Mouse (Mus musculus): ENCODE data around the gene Helz. TPM values are rescaled to one million over a fixed set of nuclear protein-coding genes. Genes with fewer than 3 reads are reported as not detected.
"Not testable (repeated sequence)": the region's sequence is repeated elsewhere in the genome, so short reads cannot be mapped to it uniquely, and the experiment has no call there.

The Helz gene
- polyA plus RNA-seq, 1 experiment = 16.4 TPM

DNA sequence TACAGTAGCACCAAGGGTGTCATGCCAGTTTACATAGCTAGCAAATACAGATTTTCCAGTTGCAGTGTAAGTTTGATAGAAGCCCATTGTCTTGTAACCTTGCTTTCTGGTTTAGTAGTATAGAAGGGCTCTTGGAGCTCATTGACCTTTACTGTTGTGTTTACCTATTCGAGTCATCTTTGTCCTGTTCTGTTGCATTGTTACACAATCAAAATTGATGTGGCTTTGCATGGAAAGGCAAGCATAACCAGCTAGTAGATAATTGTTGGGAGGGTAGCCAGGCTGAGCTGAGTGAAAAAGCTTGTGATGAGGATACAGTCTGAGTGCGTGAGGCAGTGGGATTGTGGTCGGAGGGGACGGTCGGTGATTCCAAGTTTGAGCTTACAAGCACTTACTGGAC, 12.1 kb downstream of the Helz start:
- no peak for DNase-seq (ENCODE audit: low read depth)
- TF ChIP-seq CTCF (IDR thresholded peaks at IDR 0.05; ENCODE audit: borderline replicate concordance, extremely low read depth, insufficient read depth, insufficient read length) = no peak
- no peak for TF ChIP-seq POLR2A (IDR thresholded peaks at IDR 0.05; ENCODE audit: borderline replicate concordance, extremely low read depth, insufficient read depth, insufficient read length, poor library complexity, severe bottlenecking)

DNA sequence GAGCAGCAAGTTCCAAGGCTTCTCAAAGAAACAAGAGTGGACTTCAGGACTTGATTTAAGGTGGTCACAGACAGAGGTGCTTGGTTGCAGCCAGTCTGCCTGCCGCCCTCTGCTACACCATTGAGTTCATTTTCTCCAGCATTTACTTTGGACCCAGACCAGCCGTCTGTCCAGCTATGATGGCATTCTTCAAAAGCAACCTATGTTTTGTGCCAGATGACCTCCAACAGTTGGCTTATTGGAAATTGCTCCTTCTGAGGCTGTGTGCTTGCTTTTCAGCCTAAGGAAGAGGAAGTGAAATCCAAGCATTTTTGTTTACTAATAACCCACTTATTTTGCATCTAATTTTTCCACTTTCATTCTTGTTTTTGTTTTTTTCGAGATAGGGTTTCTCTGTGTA, 19.7 kb downstream of the Helz start:
- TF ChIP-seq CTCF (IDR thresholded peaks at IDR 0.05; ENCODE audit: borderline replicate concordance, extremely low read depth, insufficient read depth, insufficient read length) (no peak), POLR2A (IDR thresholded peaks at IDR 0.05; ENCODE audit: borderline replicate concordance, extremely low read depth, insufficient read depth, insufficient read length, poor library complexity, severe bottlenecking) (no peak)
- no peak for DNase-seq (ENCODE audit: low read depth)

DNA sequence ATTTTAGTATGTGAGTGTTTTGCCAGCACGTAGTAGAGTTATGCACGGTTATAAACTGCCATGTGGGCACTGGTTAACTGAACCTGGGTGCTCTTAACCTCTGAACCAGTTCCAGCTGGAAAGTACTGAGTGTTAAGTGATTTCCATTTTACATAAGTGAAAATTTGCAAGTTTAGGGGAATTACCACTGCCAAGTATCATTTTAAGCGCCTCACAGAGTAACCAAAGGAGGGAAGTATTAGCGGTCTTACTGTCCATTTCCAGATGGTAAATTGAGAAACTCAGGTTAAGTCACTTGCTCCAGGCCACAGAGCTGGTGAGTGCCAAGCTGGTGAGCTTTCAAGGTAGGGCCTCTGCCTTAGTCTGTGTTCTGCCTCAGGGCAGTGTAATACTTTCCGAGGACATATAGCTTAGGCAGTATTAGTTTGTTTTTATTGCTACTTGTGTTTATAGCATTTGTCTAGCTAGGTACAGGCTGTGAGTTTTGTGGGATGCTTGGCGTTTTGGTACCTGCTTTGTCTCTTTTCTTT, 20.8 kb downstream of the Helz start:
- TF ChIP-seq POLR2A (IDR thresholded peaks at IDR 0.05; ENCODE audit: borderline replicate concordance, extremely low read depth, insufficient read depth, insufficient read length, poor library complexity, severe bottlenecking) = no peak
- no peak for TF ChIP-seq CTCF (IDR thresholded peaks at IDR 0.05; ENCODE audit: borderline replicate concordance, extremely low read depth, insufficient read depth, insufficient read length)
- DNase-seq (ENCODE audit: low read depth) = no peak

DNA sequence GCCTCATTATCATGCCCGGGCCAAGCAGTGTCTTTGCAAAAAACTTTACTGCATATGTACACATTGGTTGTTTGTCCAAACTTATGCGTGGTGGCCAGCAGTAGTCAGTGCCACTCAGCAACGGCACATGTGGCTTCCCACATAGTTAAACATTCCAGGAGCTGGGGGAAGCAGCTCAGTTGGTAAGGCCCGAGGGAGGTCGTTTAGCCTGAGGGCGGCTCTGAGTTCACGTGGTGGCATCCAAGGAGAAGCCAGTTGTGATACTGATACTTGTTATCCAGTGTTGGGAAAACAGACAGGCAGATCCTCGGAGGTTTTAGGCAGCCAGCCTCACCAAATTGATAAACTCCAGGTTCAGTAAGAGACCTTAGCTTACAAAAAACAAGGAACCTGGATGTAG, 23.2 kb downstream of the Helz start:
- not testable (repeated sequence) for DNase-seq (ENCODE audit: low read depth)

DNA sequence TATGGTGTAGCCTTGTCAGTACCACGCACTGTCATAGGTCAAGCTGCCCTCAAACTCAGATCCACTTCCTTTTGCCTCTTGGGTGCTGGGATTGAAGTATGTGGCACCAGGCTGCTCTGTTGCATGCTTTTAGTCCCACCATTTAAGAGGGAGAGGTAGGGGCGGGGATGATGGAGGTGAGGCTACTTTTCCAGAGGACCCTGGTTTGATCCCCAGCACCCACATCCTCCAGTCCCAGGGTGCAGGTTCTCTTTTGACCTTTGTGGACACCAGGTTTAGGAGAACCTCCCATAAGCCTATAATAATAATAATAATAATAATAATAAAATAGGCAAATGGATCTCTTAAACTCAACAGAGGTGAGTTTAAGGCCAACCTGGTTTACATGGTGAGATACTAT, 23.6 kb downstream of the Helz start:
- TF ChIP-seq POLR2A (IDR thresholded peaks at IDR 0.05; ENCODE audit: borderline replicate concordance, extremely low read depth, insufficient read depth, insufficient read length, poor library complexity, severe bottlenecking) = no peak
- TF ChIP-seq CTCF (IDR thresholded peaks at IDR 0.05; ENCODE audit: borderline replicate concordance, extremely low read depth, insufficient read depth, insufficient read length) = no peak
- no peak for DNase-seq (ENCODE audit: low read depth)

DNA sequence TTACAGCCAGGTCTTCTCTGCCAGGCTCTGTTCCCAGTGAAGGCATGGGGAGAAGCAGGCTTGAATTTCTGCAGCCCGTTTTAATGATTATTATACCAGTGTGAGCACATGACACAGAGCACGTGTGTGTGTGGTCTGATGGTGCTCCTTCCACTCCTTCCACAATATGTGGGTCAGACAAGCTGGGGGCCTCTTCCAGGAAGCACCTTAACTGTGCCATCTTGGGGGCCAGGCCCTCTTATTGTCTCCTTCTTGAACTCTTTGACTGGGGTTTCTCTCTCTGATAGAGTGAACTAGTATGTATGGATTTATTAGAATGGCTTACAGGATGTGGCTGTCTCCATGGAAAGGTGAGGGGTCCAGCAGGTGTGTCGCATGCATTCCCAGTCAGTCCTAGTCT, 24.8 kb downstream of the Helz start:
- no peak for TF ChIP-seq CTCF (IDR thresholded peaks at IDR 0.05; ENCODE audit: borderline replicate concordance, extremely low read depth, insufficient read depth, insufficient read length)
- no peak for TF ChIP-seq POLR2A (IDR thresholded peaks at IDR 0.05; ENCODE audit: borderline replicate concordance, extremely low read depth, insufficient read depth, insufficient read length, poor library complexity, severe bottlenecking)
- no peak for DNase-seq (ENCODE audit: low read depth)

DNA sequence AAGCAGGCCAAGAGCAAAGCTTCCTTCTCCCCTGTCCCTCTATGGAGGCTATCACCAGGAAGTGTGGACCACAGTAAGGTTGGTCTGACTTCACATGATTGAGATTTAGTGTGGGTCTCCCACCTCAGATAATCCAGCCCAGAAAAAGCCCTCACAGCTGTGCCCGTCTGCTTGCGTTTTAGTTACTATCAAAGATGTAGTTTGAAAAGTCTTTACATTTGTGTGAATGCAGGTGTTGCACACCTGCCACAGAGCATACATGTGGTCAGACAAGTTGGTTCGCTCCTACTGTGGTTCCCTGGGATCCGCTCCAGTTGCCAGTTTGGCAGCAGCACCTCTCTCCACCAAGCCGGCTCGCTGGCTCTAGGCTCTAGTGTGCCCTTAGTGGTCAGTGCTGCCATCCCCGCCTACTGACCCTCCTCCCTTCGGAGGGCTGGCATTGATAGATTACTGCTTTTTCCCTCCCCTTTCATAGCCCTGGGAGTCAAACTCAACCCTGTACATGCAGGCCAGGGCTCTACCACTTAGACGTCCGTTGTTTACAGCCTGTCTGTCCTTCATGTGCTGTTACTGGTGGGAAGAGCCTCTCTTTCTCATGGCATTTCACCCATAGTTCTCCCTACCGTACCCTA, 25.4 kb downstream of the Helz start:
- no peak for DNase-seq (ENCODE audit: low read depth)
- TF ChIP-seq CTCF (IDR thresholded peaks at IDR 0.05; ENCODE audit: borderline replicate concordance, extremely low read depth, insufficient read depth, insufficient read length) (no peak), POLR2A (IDR thresholded peaks at IDR 0.05; ENCODE audit: borderline replicate concordance, extremely low read depth, insufficient read depth, insufficient read length, poor library complexity, severe bottlenecking) (no peak)

DNA sequence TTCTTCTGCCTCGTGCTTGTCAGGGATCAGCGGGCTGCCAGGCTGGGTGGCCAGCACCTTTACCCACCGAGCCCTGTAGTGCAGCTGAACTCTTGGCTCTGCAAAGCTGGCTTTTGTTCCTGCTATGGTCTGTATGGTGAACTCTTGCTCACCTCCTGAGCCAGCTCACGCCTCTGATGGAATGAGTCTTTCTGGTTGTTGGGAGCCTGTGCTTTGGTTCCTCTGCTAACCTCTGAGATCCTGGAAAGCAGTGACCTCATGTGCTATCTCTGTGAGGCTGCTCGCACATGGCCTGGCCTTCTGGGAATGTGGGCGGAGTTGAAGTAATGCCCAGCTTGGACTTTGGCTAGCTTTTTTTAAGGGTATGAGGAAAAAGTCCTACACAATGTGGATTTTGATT, 26.1 kb downstream of the Helz start:
- DNase-seq (ENCODE audit: low read depth) = no peak
- TF ChIP-seq CTCF (IDR thresholded peaks at IDR 0.05; ENCODE audit: borderline replicate concordance, extremely low read depth, insufficient read depth, insufficient read length) (no peak), POLR2A (IDR thresholded peaks at IDR 0.05; ENCODE audit: borderline replicate concordance, extremely low read depth, insufficient read depth, insufficient read length, poor library complexity, severe bottlenecking) (no peak)

DNA sequence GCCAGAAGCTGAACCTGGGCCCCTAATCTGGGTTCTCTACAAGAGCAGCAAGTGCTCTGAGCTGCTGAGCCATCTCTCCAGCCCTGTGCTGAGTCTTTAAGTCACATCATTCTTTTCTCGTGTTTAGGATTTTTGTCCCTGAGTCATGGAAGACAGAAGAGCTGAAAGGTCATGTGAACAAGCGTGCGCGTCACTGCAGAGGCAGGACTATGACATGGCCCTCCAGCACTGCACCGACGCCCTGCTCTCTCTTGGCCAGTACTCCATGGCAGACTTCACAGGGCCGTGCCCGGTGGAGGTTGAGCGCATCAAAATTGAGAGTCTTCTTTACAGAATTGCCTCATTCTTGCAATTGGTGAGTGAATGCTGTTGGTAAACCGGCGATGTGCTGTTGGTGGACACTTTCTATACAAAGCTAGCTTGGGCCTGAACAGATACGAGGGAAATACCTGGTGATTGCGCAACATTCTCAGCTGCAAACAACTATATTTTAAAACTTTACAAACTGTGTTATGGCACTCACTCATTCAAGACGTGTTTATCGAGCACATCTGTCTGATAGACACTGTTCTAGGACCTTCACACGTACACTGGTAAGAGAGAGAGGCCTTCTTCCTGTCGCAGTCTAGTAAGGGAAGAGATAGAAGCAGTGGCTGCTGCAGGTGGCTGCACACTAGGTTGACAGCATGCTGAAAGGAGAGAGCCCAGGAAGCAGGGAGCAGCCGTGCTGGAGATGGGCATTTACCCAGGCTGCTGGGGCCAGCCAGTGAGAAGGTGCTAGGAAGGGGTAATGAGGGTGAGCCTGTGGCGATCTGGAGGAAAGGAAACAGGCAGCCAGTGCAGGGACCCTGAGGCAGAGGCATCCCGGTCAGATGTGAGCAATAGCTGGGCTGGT, 27.3 kb downstream of the Helz start:
- TF ChIP-seq POLR2A (IDR thresholded peaks at IDR 0.05; ENCODE audit: borderline replicate concordance, extremely low read depth, insufficient read depth, insufficient read length, poor library complexity, severe bottlenecking) = no peak
- TF ChIP-seq CTCF (IDR thresholded peaks at IDR 0.05; ENCODE audit: borderline replicate concordance, extremely low read depth, insufficient read depth, insufficient read length) = no peak
- no peak for DNase-seq (ENCODE audit: low read depth)

DNA sequence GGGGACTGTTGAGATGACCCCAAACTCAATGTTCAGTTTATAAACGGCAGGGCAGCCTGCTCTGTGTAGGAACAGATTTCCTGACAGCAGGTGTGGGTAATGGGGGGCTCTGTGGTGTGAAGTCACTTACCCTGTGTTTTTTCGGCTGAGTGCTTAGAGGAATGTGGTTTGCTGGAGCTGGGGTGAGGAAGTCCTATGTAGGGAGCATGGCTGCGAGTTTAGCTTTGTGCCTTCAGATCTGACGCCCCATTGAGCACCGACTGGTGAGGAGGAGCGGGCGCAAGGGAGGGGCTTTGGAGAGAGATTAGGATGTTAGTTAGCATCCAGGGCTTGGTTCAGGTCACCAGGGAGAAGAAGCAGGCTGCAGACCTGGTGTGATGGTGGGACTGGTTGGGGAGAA, 28.5 kb downstream of the Helz start:
- no peak for DNase-seq (ENCODE audit: low read depth)
- TF ChIP-seq CTCF (IDR thresholded peaks at IDR 0.05; ENCODE audit: borderline replicate concordance, extremely low read depth, insufficient read depth, insufficient read length) (no peak), POLR2A (IDR thresholded peaks at IDR 0.05; ENCODE audit: borderline replicate concordance, extremely low read depth, insufficient read depth, insufficient read length, poor library complexity, severe bottlenecking) (no peak)

DNA sequence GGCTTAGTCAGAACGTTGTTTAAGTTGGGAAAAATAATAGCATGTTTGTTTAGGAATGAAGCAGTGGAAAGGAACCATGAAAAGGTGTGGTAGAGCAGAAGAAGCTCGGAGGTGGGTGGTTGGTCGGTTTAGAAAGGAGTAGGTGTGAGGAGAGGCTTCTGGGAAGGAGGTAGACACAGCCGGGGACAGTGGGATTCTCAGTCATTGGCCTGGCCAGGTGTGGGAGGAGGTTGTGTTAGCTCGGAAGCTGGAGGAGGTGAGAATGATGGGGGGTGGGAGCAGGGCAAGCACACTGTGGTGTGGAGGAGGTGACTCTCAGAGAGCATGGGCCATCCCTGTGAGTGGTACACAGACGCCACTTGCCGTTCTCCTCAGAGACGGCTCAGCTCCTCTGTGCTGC, 29.7 kb downstream of the Helz start:
- TF ChIP-seq CTCF (IDR thresholded peaks at IDR 0.05; ENCODE audit: borderline replicate concordance, extremely low read depth, insufficient read depth, insufficient read length) = no peak
- TF ChIP-seq POLR2A (IDR thresholded peaks at IDR 0.05; ENCODE audit: borderline replicate concordance, extremely low read depth, insufficient read depth, insufficient read length, poor library complexity, severe bottlenecking) = no peak

DNA sequence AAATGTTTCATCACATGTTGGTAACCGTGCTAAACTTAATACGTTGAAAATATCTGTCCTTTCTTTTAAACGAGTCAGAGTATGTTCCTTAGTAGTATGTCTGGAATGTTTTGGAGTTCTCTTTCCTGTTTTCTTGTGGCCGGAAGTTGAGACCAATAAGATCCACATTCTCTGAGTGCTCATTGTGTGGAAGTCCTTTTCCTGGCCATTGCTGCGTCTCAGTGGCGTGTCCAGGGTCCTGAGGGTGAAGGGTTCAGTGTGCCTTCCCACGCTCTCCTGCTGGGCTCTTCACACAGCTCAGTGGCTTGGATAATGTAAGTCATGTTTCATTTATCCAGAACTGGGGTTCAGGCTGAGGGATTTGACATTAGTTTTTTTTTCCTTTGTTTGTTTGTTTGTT, 30.5 kb downstream of the Helz start:
- TF ChIP-seq CTCF (IDR thresholded peaks at IDR 0.05; ENCODE audit: borderline replicate concordance, extremely low read depth, insufficient read depth, insufficient read length) = no peak
- DNase-seq (ENCODE audit: low read depth) = no peak

More for the DNA sequence above, 29.7 kb downstream of the Helz start:
- no peak for DNase-seq (ENCODE audit: low read depth)

Data from brain, embryonic 14.5 days (tissue).